Mouse (Mus musculus) urinary bladder, postnatal 25 days (tissue): ENCODE results near the gene Acsl1.
"Not testable (repeated sequence)": the region's sequence is repeated elsewhere in the genome, so short reads cannot be mapped to it uniquely, and the experiment has no call there.

Source experiments
- DNase-seq: peaks from one replicate; pipeline ENCODE4 v3.0.0; 2022; ENCODE audit warnings: low spot score

The Acsl1 gene

GRCm38 (mm10) chr8:46566914-46567529, 96.2 kb downstream of the Acsl1 start:
- no peak for DNase-seq

- no peak for DNase-seq
Observed at GRCm38 (mm10) chr8:46567946-46568345, 97.1 kb downstream of the Acsl1 start.

GRCm38 (mm10) chr8:46568942-46569341, 98.1 kb downstream of the Acsl1 start:
- DNase-seq: no peak

- DNase-seq: no peak
Observed at GRCm38 (mm10) chr8:46569659-46570441, 99.0 kb downstream of the Acsl1 start.

GRCm38 (mm10) chr8:46570673-46571072, 99.8 kb downstream of the Acsl1 start:
- no peak for DNase-seq

GRCm38 (mm10) chr8:46573446-46573845, 102.6 kb downstream of the Acsl1 start:
- no peak for DNase-seq

- no peak for DNase-seq
Observed at GRCm38 (mm10) chr8:46573964-46574363, 103.1 kb downstream of the Acsl1 start.

GRCm38 (mm10) chr8:46578794-46579193, 108.0 kb downstream of the Acsl1 start:
- no peak for DNase-seq

- DNase-seq: not testable (repeated sequence)
Observed at GRCm38 (mm10) chr8:46584328-46584727, 113.5 kb downstream of the Acsl1 start.

- DNase-seq: no peak
Observed at GRCm38 (mm10) chr8:46585576-46585975, 114.7 kb downstream of the Acsl1 start.
